Mouse (Mus musculus): ENCODE data around the gene Lipc. TPM values are rescaled to one million over a fixed set of nuclear protein-coding genes. Genes with fewer than 3 reads are reported as not detected.

The Lipc gene
- total RNA-seq, 4 experiments from 2014 or later, result 0.26 to 0.36 (median 0.27) TPM; not detected in 1

Small RNA genes lying within 50 kb of the gene (microRNA-seq; reads per million reads assigned to microRNA genes)
- 0 reads per million in 2 experiments for gene Gm25149

Other genes starting within 250 kb of the Lipc start
- gene Aqp9, start 216.5 kb upstream of the Lipc start, total RNA-seq (2022), result 1 to 10 TPM; 1.3 to 4.0 (median 3.1) TPM

All from layer of hippocampus, adult 8-10 months (tissue).